Mouse (Mus musculus) limb, embryonic 10.5 days (tissue): Measurements from ENCODE around the gene Cdh12. TPM values are rescaled to one million over a fixed set of nuclear protein-coding genes. Genes with fewer than 3 reads are reported as not detected.

ENCODE experiments used
- DNase-seq: peaks from one replicate; pipeline ENCODE4 v3.0.0-alpha.2; 2017; ENCODE audit warnings: low spot score
- H3K27ac ChIP-seq: fragments of 300-500 bp; sonication (generic); 2 replicates; pipeline ENCODE4 v1.5.1; 2016; ENCODE audit warnings: mild to moderate bottlenecking
- H3K27me3 ChIP-seq: fragments of 300-500 bp; sonication (generic); 2 replicates; pipeline ENCODE4 v1.6.1; 2016; ENCODE audit warnings: low read depth, mild to moderate bottlenecking; ENCODE audit not compliant: poor library complexity, severe bottlenecking
- H3K36me3 ChIP-seq: fragments of 300-500 bp; sonication (generic); 2 replicates; pipeline ENCODE4 v1.6.1; 2016; ENCODE audit warnings: mild to moderate bottlenecking, moderate library complexity
- H3K4me1 ChIP-seq: fragments of 300-500 bp; sonication (generic); 2 replicates; pipeline ENCODE4 v1.6.1; 2016
- H3K4me3 ChIP-seq: fragments of 300-500 bp; sonication (generic); 2 replicates; pipeline ENCODE4 v1.5.1; 2016; ENCODE audit warnings: mild to moderate bottlenecking, moderate library complexity
- H3K9me3 ChIP-seq: fragments of 300-500 bp; sonication (generic); replicated peaks from 2 replicates; pipeline ENCODE4 v1.6.1; 2016; ENCODE audit warnings: mild to moderate bottlenecking
- WGBS: fragments of 180-500 bp; shearing (Covaris S2); methylation state at CpG from one replicate; pipeline ENCODE4 v1.1.7; 2016; 5-methylcytosine and 5-hydroxymethylcytosine counted together
- polyA plus RNA-seq: library from polyadenylated mRNA; unstranded; fragments of >200 nt; fragmentation: Nextera tagmentation; extraction: Ambion mirVana; gene quantifications from 2 replicates; pipeline ENCODE4 v1.2.1, GENCODE M21; 2016

The Cdh12 gene
- polyA plus RNA-seq, 1 experiment from 2014 or later = 0.09 TPM

DNA sequence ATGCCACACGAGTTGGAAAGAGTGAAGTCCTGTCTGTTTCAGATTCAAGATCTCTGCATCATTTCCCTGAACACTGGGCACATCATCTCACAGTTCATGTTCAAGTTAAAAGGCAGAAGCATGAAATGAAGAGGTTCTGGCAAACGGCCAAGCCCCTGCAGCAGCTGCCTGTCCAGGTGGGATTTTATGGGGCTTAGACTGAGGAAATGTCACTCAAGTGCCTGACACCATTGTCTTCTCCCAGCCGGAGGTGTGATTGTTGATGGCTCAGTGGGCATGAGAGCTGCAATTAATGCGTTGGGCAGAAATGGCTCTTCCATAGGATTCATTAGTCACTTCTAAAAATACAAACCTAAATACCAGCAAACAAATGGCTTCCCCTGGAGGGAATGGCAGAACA lies 347.9 kb downstream of the Cdh12 start:
- Histone ChIP-seq H3K36me3 (no peaks in the 10 kb centered on the region), H3K9me3 (no peaks in the 10 kb centered on the region), H3K4me3 (no peak overlapping the region), H3K4me1 (no peaks in the 10 kb centered on the region), H3K27ac (no peak overlapping the region), H3K27me3 (no peaks in the 10 kb centered on the region)
- WGBS = 59% methylated on average over 4 of the region's 4 CpGs
- no peak for DNase-seq

DNA sequence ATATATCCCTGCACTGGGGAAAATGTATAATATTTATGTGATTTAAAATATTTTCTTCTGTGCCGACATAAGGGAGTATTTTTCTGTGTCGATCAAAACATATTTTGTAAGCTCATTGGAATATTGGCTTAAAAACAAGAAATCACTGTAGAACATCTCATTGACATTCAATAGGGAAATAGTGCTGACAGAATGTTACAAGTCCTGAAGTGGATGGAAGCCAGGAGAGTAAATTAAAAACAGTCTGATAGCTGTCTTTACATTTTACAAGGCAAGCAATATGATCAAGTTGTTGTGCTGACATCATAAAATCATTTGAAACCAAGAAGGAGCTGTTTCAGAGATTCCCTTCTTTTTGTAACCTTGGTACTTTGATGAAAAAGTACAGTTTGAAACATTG lies 349.5 kb downstream of the Cdh12 start:
- no peak overlapping the region for H3K27ac ChIP-seq
- no peaks in the 10 kb centered on the region for H3K27me3 ChIP-seq
- WGBS = 93% methylated on average over 2 of the region's 2 CpGs
- no peaks in the 10 kb centered on the region for H3K4me1 ChIP-seq
- DNase-seq = no peak
- no peak overlapping the region for H3K4me3 ChIP-seq
- H3K9me3 ChIP-seq = no peaks in the 10 kb centered on the region
- no peaks in the 10 kb centered on the region for H3K36me3 ChIP-seq

DNA sequence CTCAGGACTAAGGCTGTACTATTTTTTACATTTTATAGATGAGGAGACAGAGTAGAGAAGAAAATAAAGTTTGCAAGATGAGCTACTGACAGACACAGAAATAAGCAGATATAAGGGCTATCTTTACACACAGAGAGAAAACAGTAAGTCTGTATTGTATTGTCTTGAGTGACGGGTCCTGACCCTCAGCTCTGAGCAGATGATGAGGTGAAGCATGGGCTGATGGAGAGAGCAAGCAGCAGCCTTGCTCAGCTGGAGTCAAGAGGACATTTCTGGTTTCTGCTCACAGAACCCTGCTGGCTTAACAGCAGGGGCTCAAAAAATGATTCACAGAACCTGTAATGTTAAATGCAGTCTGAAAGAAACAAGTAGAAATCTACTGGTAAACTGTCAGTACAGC lies 386.8 kb downstream of the Cdh12 start:
- no peak for DNase-seq
- H3K27ac ChIP-seq = no peak overlapping the region
- H3K9me3 ChIP-seq = no peaks in the 10 kb centered on the region
- WGBS = 68% methylated on average over 1 of the region's 1 CpGs
- no peaks in the 10 kb centered on the region for H3K27me3 ChIP-seq
- H3K4me3 ChIP-seq = no peak overlapping the region
- H3K4me1 ChIP-seq = 0 out of 2 replicates have a peak, but pooled peaks cover 3% of the 10 kb centered on the region
- no peaks in the 10 kb centered on the region for H3K36me3 ChIP-seq

DNA sequence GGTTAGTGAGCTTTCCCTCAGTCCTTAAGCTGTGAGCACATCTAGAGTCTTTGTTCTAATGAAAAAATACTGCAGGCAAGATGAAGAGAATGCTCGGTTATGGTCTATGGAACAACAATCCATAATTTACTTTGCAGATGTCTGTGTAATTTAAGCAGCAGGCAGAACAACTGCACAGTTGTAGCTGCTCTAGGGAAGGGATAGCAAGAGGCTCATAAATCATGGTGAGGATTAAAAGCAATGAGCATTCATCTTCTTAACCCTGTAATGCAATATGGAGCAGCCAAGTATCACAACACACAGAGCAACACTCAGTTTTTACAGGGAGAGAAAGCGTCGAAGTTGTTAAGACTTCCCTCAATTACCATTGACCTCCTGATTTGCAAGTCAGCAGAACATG lies 387.9 kb downstream of the Cdh12 start:
- 0 out of 2 replicates have a peak, but pooled peaks cover 3% of the 10 kb centered on the region for H3K4me1 ChIP-seq
- H3K27ac ChIP-seq = no peak overlapping the region
- DNase-seq = no peak
- H3K27me3 ChIP-seq = no peaks in the 10 kb centered on the region
- no peak overlapping the region for H3K4me3 ChIP-seq
- no peaks in the 10 kb centered on the region for H3K36me3 ChIP-seq
- WGBS = 42% methylated on average over 3 of the region's 3 CpGs
- no peaks in the 10 kb centered on the region for H3K9me3 ChIP-seq

DNA sequence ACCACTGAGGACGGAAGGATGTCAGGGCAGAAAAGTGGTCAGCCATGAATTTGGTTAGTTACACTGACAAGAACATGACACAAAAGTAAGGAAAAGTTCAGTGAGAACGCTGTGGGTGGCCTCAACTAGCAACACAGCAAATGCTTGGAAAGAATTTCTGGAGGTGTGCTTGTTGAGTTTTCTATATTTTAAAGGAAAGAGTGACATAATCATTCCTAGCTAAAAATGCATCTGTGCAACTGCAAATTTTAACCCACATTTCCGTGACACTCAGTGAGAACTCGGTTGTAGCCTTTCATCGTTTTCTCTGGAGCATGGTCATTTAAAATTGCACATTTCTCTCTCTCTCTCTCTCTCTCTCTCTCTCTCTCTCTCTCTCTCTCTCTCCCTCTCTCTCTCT lies 392.4 kb downstream of the Cdh12 start:
- no peaks in the 10 kb centered on the region for H3K27me3 ChIP-seq
- no peak overlapping the region for H3K4me3 ChIP-seq
- H3K9me3 ChIP-seq = no peaks in the 10 kb centered on the region
- 96% methylated on average over 5 of the region's 5 CpGs for WGBS
- DNase-seq = no peak
- 0 out of 2 replicates have a peak, but pooled peaks cover 3% of the 10 kb centered on the region for H3K4me1 ChIP-seq
- no peak overlapping the region for H3K27ac ChIP-seq
- no peaks in the 10 kb centered on the region for H3K36me3 ChIP-seq

DNA sequence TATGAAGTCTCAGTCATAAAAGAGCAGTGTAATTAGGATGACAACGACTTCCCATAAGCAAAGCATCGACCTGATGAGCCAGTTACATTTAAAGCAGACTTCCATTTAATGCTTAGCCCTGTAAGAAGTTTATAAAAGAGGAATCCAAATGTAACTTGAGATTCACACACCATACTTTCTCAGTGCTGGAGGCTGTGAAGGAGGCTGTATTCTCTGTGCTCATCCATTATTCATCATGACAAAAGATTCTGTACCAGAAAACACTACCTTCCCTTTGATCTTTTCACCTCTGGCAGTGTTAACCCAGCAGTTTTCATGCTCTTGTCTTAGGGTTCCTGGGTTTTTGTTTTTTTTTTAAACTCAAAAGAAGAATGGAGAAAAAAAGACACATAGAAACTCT lies 414.0 kb downstream of the Cdh12 start:
- Histone ChIP-seq H3K27me3 (no peaks in the 10 kb centered on the region), H3K36me3 (no peaks in the 10 kb centered on the region), H3K4me1 (no peaks in the 10 kb centered on the region), H3K4me3 (no peak overlapping the region), H3K9me3 (no peaks in the 10 kb centered on the region), H3K27ac (no peak overlapping the region)
- no peak for DNase-seq
- 73% methylated on average over 2 of the region's 2 CpGs for WGBS

DNA sequence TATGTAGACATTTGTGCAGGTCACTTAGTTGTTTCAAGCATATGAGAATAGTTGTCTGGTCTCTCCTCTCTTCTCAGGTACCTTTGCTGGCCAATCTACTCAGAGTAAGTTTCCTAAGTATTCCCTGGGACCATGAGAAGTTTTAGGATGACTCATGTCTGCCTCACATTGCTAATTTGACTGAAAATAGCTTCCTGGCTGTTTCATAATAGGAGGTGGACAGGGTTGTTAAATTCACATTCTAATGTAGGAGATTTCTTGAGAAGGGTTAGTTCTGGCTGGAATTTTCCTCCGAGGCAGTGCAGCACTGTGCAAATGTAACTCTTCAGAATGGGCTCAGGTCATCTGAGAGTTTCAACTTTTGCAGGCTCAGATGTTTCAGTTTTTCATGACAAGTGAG lies 423.5 kb downstream of the Cdh12 start:
- no peaks in the 10 kb centered on the region for H3K36me3 ChIP-seq
- H3K9me3 ChIP-seq = no peaks in the 10 kb centered on the region
- no peak for DNase-seq
- no peaks in the 10 kb centered on the region for H3K27me3 ChIP-seq
- H3K27ac ChIP-seq = no peak overlapping the region
- 100% methylated on average over 1 of the region's 1 CpGs for WGBS
- H3K4me1 ChIP-seq = no peaks in the 10 kb centered on the region
- H3K4me3 ChIP-seq = no peak overlapping the region

DNA sequence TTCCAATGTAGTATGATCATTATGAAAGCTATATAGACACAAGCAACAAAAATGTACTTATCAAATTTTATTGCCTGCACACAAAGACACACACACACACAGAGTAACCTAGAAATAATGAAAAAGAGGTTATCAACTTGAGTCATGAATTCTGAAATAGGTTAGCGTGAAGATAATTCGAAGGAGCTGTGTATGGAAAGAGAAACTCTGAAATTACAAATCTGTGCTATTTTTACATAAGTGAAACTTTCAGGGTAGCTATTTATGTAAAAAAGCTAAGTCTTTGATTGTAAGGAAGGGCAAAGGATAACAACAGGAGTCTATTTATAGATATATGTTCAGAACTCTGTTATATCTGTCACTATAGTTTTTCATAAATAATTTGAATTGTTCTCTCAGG lies 427.9 kb downstream of the Cdh12 start:
- no peak for DNase-seq
- Histone ChIP-seq H3K27me3 (no peaks in the 10 kb centered on the region), H3K9me3 (no peaks in the 10 kb centered on the region), H3K4me1 (no peaks in the 10 kb centered on the region), H3K27ac (no peak overlapping the region), H3K4me3 (no peak overlapping the region), H3K36me3 (no peaks in the 10 kb centered on the region)
- 89% methylated on average over 2 of the region's 2 CpGs for WGBS

DNA sequence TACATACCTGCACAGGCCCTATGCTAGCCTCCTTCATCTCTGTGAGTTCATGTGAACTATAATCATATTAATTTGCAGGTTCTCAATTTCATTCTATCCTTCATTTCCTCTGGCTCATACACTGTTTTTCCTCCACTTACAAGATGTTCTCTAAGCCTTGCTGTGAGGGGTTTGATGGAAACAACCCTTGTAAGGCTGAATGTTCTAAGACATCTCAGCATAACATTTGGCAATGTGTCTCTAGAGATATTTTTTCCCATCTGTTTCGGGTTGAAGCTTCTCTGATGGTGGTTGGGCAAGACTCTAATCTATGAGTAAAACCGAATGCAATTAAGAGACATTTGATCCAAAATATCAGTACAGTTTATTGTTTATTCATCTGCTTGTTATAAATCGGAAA lies 444.4 kb downstream of the Cdh12 start:
- no peak overlapping the region for H3K4me3 ChIP-seq
- no peak overlapping the region for H3K27ac ChIP-seq
- H3K36me3 ChIP-seq = no peaks in the 10 kb centered on the region
- WGBS = 92% methylated on average over 3 of the region's 3 CpGs
- no peaks in the 10 kb centered on the region for H3K9me3 ChIP-seq
- no peaks in the 10 kb centered on the region for H3K4me1 ChIP-seq
- H3K27me3 ChIP-seq = no peaks in the 10 kb centered on the region
- DNase-seq = no peak

DNA sequence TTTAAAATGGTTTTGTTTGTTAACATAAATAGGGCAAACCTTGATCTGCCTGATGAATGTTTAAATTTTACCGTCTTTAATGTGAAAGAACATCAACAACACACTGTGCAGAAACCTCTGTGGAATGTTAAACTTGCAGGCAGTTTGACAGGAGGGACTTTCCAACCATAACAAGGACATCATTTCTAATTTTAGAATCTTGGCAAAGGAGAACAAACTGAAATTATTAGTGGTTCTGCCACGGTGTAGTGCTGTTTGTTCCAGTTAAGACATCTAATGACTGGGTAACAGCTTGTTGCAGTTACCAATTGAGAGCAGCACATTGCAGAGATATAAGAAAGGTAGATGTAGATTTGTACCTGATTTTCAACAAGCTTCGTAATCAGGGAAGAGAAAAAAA lies 453.5 kb downstream of the Cdh12 start:
- no peak overlapping the region for H3K4me3 ChIP-seq
- no peak for DNase-seq

DNA sequence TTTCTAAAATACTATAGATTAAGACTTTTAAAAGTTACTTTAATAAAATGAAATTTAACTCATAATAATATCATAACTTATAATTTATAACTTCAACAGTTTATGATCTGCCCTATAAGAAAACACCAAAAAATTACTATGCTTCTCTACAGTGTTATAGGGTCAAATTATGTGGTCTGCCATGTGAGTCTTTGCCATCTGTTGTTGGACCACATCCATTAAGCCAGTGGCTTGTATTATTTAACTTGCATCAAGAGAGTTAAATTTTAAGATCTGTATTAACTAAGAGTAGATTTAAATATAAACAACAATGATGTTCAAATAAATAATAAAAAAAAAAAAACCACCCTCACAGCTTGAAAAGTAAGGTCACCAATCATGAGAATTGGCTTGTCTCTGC lies 479.2 kb downstream of the Cdh12 start:
- no peak overlapping the region for H3K4me3 ChIP-seq
- H3K27me3 ChIP-seq = no peaks in the 10 kb centered on the region
- no peaks in the 10 kb centered on the region for H3K4me1 ChIP-seq
- H3K27ac ChIP-seq = no peak overlapping the region
- DNase-seq = no peak
- H3K36me3 ChIP-seq = no peaks in the 10 kb centered on the region
- no peaks in the 10 kb centered on the region for H3K9me3 ChIP-seq

More for the DNA sequence above, 453.5 kb downstream of the Cdh12 start:
- 70% methylated on average over 3 of the region's 3 CpGs for WGBS
- H3K27me3 ChIP-seq = no peaks in the 10 kb centered on the region
- no peaks in the 10 kb centered on the region for H3K9me3 ChIP-seq
- H3K36me3 ChIP-seq = no peaks in the 10 kb centered on the region
- no peak overlapping the region for H3K27ac ChIP-seq
- H3K4me1 ChIP-seq = no peaks in the 10 kb centered on the region

DNA sequence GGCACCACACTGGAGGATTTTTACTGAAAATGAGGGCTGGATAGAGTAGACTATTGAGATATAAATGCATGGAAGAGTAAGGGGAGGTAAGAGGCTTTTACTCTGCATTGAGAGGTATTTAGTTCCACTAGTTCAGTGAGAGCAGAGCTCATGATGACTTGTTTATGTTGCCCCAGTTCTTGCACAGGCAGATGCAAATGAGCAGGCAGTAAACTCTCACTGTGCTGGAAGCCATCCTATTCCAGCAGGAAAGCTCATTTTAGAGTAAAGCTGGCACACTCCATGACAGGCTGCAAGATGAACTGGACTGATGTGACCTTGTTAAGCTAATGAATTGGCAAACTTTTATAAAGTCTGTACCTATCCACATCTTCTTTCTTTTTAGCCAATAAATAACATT lies 494.9 kb downstream of the Cdh12 start:
- no peaks in the 10 kb centered on the region for H3K9me3 ChIP-seq
- no peaks in the 10 kb centered on the region for H3K4me1 ChIP-seq
- H3K27me3 ChIP-seq = no peaks in the 10 kb centered on the region
- H3K36me3 ChIP-seq = no peaks in the 10 kb centered on the region
- H3K27ac ChIP-seq = no peak overlapping the region
- no peak for DNase-seq
- H3K4me3 ChIP-seq = no peak overlapping the region

DNA sequence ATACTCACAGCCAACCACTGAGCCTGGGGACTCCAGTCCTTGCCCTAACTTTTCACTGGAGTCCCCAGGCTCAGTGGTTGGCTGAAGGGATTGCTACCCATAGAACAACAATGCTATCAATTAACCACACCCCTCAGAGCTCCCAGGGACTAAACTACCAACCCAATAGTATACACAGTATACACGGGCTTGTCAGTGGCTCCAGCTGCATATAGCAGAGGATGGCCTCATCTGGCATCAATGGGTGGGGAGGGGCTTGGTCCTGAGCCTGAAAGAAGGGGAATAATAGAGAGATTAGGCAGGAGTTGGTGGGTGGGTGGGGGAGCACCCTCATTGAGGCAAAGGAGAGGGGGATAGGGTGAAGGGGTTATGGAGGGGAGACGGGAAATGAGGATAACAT lies 518.4 kb downstream of the Cdh12 start:
- Histone ChIP-seq H3K36me3 (no peaks in the 10 kb centered on the region), H3K9me3 (no peaks in the 10 kb centered on the region), H3K27ac (no peak overlapping the region), H3K27me3 (no peaks in the 10 kb centered on the region), H3K4me1 (no peaks in the 10 kb centered on the region), H3K4me3 (no peak overlapping the region)
- WGBS = 74% methylated on average over 2 of the region's 2 CpGs
- DNase-seq = no peak

DNA sequence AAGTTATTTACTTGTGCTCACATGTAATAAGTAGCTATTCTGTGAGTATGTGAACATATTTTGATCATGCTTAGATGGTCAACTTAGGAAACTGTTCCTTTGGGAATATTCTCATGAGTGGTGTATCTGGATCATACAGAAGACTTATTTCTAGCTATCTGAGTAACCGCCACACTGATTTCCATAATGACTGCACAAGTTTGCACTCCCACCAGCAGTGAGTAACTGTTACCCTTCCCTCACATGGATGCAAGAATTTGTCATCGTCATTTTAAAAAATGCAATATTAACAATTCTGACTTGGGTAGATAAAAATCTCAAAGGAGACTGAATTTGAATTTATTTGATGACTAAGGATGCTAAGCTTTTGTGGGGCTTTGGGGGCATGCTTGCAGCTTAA lies 522.0 kb downstream of the Cdh12 start:
- Histone ChIP-seq H3K4me3 (no peak overlapping the region), H3K27ac (no peak overlapping the region), H3K9me3 (no peaks in the 10 kb centered on the region), H3K36me3 (no peaks in the 10 kb centered on the region), H3K4me1 (no peaks in the 10 kb centered on the region), H3K27me3 (no peaks in the 10 kb centered on the region)
- WGBS = 97% methylated on average over 2 of the region's 2 CpGs
- DNase-seq = no peak
